Mouse (Mus musculus) layer of hippocampus, postnatal 25 days (tissue): ENCODE measurements around the gene Gjb6. TPM values are rescaled to one million over a fixed set of nuclear protein-coding genes. Genes with fewer than 3 reads are reported as not detected.

ENCODE experiments used
- DNase-seq, 2 experiments: peaks; one replicate each; pipeline ENCODE4 v3.0.0; 2022; ENCODE audit warnings: mixed read lengths in 2 of 2, low spot score in 1 of 2; ENCODE audit errors: extremely low spot score in 1 of 2
- total RNA-seq, 2 experiments: library from RNA; stranded (reverse); gene quantifications; 2 replicates each; pipeline ENCODE4 v1.2.3; 2021

Gjb6 gene
- total RNA-seq, 2 experiments from 2014 or later = 85.1 to 127 TPM

DNA sequence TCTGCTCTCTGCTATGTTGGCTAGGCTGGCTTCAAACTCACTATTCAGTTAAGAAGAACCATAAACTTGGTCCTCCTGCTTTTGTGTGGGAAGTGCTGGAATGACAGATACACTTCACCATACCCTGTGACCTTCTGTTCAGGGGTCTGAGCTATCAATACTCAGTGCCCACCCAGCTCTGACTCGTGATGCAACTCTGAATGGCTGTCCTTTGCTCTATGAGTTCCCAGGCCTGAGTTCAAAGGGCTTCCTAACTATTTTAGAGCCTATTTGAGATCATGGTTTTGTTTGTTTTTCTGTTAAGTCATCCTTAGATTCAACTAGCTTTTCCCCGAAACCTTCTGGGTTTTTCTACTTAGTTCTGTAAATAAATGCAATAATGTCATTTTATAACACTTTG lies 43.4 kb downstream of the Gjb6 start:
- no peak for DNase-seq

DNA sequence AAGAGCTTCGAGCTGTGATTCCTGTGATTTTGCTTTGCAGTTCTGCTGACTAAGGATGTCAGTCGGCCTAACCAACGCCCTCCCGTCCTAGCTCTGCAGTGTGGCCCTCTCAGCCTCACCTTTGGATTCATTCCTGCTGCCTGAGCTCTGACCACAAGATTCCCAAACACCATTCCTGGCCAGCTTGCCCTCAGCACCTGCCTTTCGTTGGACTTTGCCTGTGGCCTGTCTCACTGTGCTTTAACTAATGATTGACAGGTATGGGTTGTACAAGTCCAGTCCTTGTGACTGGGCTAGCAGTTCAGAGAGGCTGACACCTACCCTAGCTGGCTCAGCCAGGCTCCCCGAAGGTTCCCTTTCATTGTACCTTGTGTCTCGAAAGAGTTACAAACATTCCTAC lies 44.3 kb downstream of the Gjb6 start:
- no peak for DNase-seq

DNA sequence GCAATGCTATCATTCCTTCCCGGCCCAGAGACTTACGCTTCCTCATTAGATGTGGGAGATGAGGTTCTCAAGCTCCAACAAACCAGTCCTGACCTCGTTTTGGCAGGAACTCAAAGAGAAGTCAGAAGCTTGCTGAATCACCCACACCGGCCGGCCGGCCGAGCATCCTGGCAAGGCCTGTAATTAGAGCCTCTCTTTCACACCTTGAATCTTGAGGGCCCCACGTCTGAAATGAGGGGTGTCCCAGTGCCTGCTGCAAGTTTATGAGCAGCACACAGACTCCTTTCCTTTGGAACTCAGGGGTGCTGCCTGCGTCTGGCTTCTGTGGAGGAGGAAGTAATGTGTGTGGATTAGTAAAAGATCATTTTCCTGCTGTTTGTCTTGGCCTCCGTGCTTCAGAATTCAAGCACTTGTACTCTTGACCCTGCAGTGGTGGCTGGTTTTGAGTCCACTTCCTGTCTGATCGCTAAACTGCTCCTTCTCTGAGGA lies 49.2 kb downstream of the Gjb6 start:
- no peak for DNase-seq

DNA sequence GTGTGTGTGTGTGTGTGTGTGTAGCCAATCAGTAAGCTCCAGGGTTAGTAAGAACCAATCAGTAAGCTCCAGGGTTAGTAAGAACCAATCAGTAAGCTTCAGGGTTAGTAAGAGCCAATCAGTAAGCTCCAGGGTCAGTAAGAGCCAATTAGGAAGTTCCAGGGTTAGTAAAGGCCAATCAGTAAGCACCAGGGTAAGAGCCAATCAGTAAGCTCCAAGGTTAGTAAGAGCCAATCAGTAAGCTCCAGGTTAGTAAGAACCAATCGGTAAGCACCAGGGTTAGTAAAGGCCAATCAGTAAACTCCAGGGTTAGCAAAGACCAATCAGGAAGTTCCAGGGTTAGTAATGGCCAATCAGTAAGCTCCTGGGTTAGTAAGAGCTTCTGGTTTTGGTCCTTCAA lies 50.5 kb downstream of the Gjb6 start:
- DNase-seq = no peak

DNA sequence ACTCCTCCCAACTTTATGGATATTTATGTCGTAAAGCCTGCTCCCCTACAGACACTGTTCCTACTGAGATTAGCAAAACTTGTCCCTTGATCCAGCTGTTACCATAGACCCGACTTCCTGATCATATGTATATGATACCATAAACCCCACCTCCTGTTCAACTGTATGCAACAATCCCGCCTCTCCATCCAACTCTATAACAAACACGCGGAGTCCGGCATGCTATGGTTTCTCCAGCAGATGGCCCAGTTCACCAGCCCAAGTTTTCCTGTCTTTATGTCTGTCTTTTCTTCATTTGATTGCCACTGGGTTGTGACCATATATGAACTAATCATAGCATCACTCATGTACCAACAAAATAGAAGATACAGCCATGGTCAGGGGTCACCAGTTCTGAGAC lies 57.9 kb downstream of the Gjb6 start:
- DNase-seq = no peak

Other genes with a start within 250 kb of the Gjb6 start
- gene Zmym2, start 247.0 kb downstream of the Gjb6 start, total RNA-seq = 10 to 100 TPM; 84.9 to 91.3 TPM
- gene Gja3, start 75.5 kb downstream of the Gjb6 start, total RNA-seq = under 1 TPM; 0.47 to 0.49 TPM
- 1 to 10 TPM; 6.9 to 7.9 TPM for gene Gjb2, start 28.9 kb downstream of the Gjb6 start, total RNA-seq
- gene Gm4491, start 17.7 kb downstream of the Gjb6 start, total RNA-seq = under 1 TPM; 0.70 to 0.74 TPM